Mouse (Mus musculus) heart, embryonic 10.5 days (tissue): ENCODE measurements around the gene Zp3r. TPM values are rescaled to one million over a fixed set of nuclear protein-coding genes. Genes with fewer than 3 reads are reported as not detected.

Experiments
- DNase-seq: peaks from one replicate; pipeline ENCODE4 v3.0.0-alpha.2; 2017; ENCODE audit warnings: low spot score
- H3K27ac ChIP-seq: fragments of 300-500 bp; sonication (generic); 2 replicates; pipeline ENCODE4 v1.5.1; 2016; ENCODE audit warnings: mild to moderate bottlenecking
- H3K27me3 ChIP-seq: fragments of 300-500 bp; sonication (generic); 2 replicates; pipeline ENCODE4 v1.6.1; 2016; ENCODE audit warnings: mild to moderate bottlenecking; ENCODE audit not compliant: poor library complexity, insufficient read depth, severe bottlenecking
- H3K36me3 ChIP-seq: fragments of 300-500 bp; sonication (generic); 2 replicates; pipeline ENCODE4 v1.6.1; 2016; ENCODE audit warnings: mild to moderate bottlenecking, moderate library complexity
- H3K4me1 ChIP-seq: fragments of 300-500 bp; sonication (generic); 2 replicates; pipeline ENCODE4 v1.6.1; 2016; ENCODE audit warnings: mild to moderate bottlenecking
- H3K4me3 ChIP-seq: fragments of 300-500 bp; sonication (generic); 2 replicates; pipeline ENCODE4 v1.5.1; 2016; ENCODE audit warnings: mild to moderate bottlenecking, moderate library complexity
- H3K9me3 ChIP-seq: fragments of 300-500 bp; sonication (generic); 2 replicates; pipeline ENCODE4 v1.6.1; 2016; ENCODE audit warnings: mild to moderate bottlenecking, moderate library complexity
- WGBS: fragments of 180-500 bp; shearing (Covaris S2); methylation state at CpG from one replicate; pipeline ENCODE4 v1.1.7; 2016; 5-methylcytosine and 5-hydroxymethylcytosine counted together
- polyA plus RNA-seq: library from polyadenylated mRNA; unstranded; fragments of >200 nt; fragmentation: Nextera tagmentation; extraction: Ambion mirVana; gene quantifications from 2 replicates; pipeline ENCODE4 v1.2.1, GENCODE M21; 2016

Zp3r gene
- polyA plus RNA-seq, 1 experiment from 2014 or later, result not detected

GRCm38 (mm10) chr1:130551407-130552249 lies 77.8 kb downstream of the Zp3r start:
- no peak overlapping the region for H3K4me3 ChIP-seq
- H3K4me1 ChIP-seq, result peaks cover 10% of the 10 kb centered on the region
- no peak for DNase-seq
- H3K36me3 ChIP-seq, result no peaks in the 10 kb centered on the region
- H3K27ac ChIP-seq, result peak overlapping the region; percentile 64; the same call in 1 of the 2 replicates
- H3K27me3 ChIP-seq, result no peaks in the 10 kb centered on the region
- 74% methylated on average over 5 of the region's 5 CpGs for WGBS
- H3K9me3 ChIP-seq, result no peaks in the 10 kb centered on the region

DNA sequence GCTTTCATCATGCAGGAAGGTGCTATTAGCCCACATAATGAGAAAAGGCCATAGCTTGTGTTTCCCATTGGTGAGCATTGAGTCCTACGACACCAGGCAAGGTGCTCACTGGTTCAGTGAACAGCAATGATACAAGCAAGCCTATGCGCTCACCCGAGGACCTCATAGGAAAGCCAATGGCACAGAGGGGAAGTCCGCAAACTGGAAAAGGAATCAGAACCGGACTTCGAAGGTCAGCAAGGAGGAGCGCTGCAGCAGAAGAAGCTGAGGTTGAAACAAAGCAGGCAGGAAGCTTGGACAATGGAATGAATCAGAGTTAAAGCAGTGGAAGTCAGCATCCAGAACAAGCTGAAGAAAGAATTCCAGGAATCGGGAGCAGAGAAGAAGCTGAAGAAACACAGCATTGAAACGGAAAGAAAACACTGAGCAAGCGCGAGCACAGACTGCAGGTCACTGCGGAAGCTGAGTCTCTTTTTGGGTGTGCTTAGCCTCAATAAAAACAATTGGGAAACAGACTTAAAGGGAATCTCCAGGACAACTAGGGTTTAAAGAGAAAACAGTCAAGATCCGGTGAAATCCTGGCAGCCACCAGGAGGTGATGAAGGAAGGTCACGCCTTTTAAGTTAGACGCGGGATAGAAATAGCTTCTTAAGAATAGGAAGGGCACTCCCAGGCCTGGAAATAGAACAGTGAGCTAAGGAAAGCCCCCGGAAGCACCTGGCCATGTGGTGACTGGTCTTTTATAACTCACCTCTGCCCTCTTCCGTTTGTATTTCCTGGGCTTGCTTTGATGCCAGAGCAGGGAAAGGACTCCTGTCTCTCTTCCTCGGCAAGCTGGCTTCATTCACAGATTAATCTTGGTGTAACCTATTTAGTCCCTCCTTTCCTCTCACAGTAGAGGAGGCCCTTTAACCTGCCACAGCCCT lies 78.9 kb downstream of the Zp3r start:
- no peak for DNase-seq
- Histone ChIP-seq H3K36me3 (no peaks in the 10 kb centered on the region), H3K27me3 (no peaks in the 10 kb centered on the region), H3K9me3 (no peaks in the 10 kb centered on the region), H3K27ac (peak overlapping the region; percentile 64), H3K4me1 (peaks cover 10% of the 10 kb centered on the region), H3K4me3 (peak overlapping the region; percentile 15; the same call in 1 of the 2 replicates)
- WGBS, result 40% methylated on average over 19 of the region's 19 CpGs

- no peak overlapping the region for H3K4me3 ChIP-seq
- 63% methylated on average over 6 of the region's 6 CpGs for WGBS
- no peaks in the 10 kb centered on the region for H3K27me3 ChIP-seq
- no peak for DNase-seq
- H3K9me3 ChIP-seq, result no peaks in the 10 kb centered on the region
- peak overlapping the region; percentile 64 for H3K27ac ChIP-seq
- H3K36me3 ChIP-seq, result no peaks in the 10 kb centered on the region
- H3K4me1 ChIP-seq, result peaks cover 10% of the 10 kb centered on the region
Measured at GRCm38 (mm10) chr1:130549698-130550097, 79.7 kb downstream of the Zp3r start.

- Histone ChIP-seq H3K27ac (no peak overlapping the region), H3K4me1 (peaks cover 10% of the 10 kb centered on the region), H3K27me3 (no peaks in the 10 kb centered on the region), H3K36me3 (no peaks in the 10 kb centered on the region), H3K9me3 (no peaks in the 10 kb centered on the region), H3K4me3 (no peak overlapping the region)
- DNase-seq, result no peak
- 62% methylated on average over 7 of the region's 7 CpGs for WGBS
Measured at GRCm38 (mm10) chr1:130549160-130549559, 80.3 kb downstream of the Zp3r start.

DNA sequence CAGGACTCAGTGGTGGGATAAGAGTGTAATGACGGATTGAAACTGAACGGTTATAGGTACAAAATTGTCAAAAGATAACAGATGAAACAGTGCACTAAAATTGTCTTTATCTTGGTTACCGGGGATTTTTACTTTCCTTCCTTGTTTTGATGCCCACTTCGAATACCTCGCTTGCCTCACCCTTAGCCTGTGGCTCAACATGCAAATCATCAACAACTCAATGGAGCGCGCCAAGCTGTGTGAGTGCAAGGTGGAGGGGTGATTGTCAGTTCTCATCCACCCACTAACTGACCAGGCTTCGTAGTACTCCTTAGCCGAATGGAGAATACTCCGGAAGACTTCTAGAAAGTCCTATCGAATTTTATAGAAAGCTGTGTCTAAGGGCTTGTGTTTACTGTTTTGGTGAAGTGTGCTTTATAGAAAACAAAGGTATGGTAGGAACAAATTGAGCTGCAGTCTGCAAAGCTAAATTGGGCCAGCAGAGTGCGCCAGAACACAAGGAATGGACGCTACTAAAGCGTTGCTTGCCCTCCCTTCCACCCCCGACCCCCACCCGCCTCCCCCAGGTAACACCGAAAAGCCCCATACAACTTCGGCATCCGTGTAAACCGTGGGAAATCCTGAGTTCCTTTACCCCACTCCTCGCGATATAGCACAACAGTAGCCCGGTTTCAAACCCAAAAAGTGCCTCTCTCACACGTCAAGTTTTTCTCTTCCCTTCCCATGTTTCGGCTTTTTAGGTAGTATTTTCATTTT lies 81.6 kb downstream of the Zp3r start:
- no peak overlapping the region; the same call in 1 of the 2 replicates for H3K27ac ChIP-seq

More for the DNA sequence above, 81.6 kb downstream of the Zp3r start:
- no peak for DNase-seq
- WGBS, result 23% methylated on average over 25 of the region's 25 CpGs
- H3K9me3 ChIP-seq, result no peaks in the 10 kb centered on the region
- peak overlapping the region; percentile 50 for H3K4me3 ChIP-seq
- peaks cover 10% of the 10 kb centered on the region for H3K4me1 ChIP-seq
- H3K36me3 ChIP-seq, result no peaks in the 10 kb centered on the region
- no peaks in the 10 kb centered on the region for H3K27me3 ChIP-seq

Other genes starting within 250 kb of the Zp3r start
- gene Cd55b, start 206.6 kb downstream of the Zp3r start, polyA plus RNA-seq, result not detected in 2 replicates
- gene Cd55, start 166.9 kb downstream of the Zp3r start, polyA plus RNA-seq, result 5.1 and 12.4 TPM in 2 replicates
- gene C4bp, start 32.0 kb upstream of the Zp3r start, polyA plus RNA-seq, result not detected in 2 replicates
- gene Gm29427, start 86.2 kb upstream of the Zp3r start, polyA plus RNA-seq, result not detected in 2 replicates
- 8.6 and 10.1 TPM in 2 replicates for gene Yod1, start 87.7 kb upstream of the Zp3r start, polyA plus RNA-seq
- 5.0 and 7.4 TPM in 2 replicates for gene Pfkfb2, start 99.6 kb upstream of the Zp3r start, polyA plus RNA-seq
- 0.67 and 1.1 TPM in 2 replicates for gene AA986860, start 102.4 kb upstream of the Zp3r start, polyA plus RNA-seq
- gene Fcamr, start 171.3 kb upstream of the Zp3r start, polyA plus RNA-seq, result 0.18 TPM in 1 of 2 replicates, not detected in the other
- not detected in 2 replicates for gene Pigr, start 197.1 kb upstream of the Zp3r start, polyA plus RNA-seq
- 2.7 and 2.8 TPM in 2 replicates for gene Fcmr, start 236.0 kb upstream of the Zp3r start, polyA plus RNA-seq